In genomic region chr8:122058951-122059350, GRCm38 (mm10) we compare ENCODE assay signal across 14 mouse cellular contexts.
DNase-seq lines count a peak whose midpoint lies in the region; ATAC-seq and TF ChIP-seq lines count a peak whose summit lies in the region.
"Had no signal": no experiment of that assay in that cellular context is flagged by ENCODE, and none has a peak within 500 bp of the region (broad histone marks: within the 10 kb centered on the region; RNA-seq: fewer than 3 reads in every experiment).

No protein-coding gene starts in this region.

- peak; percentile 36; the same call in 1 of the 2 replicates for ATAC-seq in forebrain, postnatal 0 days
- no peak for ATAC-seq in forebrain, embryonic 16.5 days
- ATAC-seq in megakaryocyte, adult 5-6 weeks (ENCODE audit: poor library complexity, severe bottlenecking), result no peak
- ATAC-seq: intestine, embryonic 16.5 days; liver, embryonic 12.5 days had no signal

- TF ChIP-seq CTCF in forebrain, postnatal 0 days (IDR thresholded peaks at IDR 0.05; ENCODE audit: low read depth), result no peak
- no peak for TF ChIP-seq CTCF in left cerebral cortex, adult 2 months (IDR thresholded peaks at IDR 0.05)

- peak; percentile 13 for DNase-seq in forebrain, postnatal 0 days
- DNase-seq in left cerebral cortex, adult 2 months (ENCODE audit: extremely low spot score in 1 of 2, low spot score in 2 of 2), result peak; percentile 43 to 47
- no peak for DNase-seq in B cell, adult 2 months
- no peak for DNase-seq in heart, postnatal 36 days
- DNase-seq in embryonic facial prominence, embryonic 10.5 days (ENCODE audit: low spot score), result no peak
- DNase-seq: adrenal gland, postnatal 10 days; kidney, postnatal 36 days had no signal

- H3K27ac ChIP-seq in forebrain, postnatal 0 days (ENCODE audit: low read depth, low read length), result no peak overlapping the region
- no peak overlapping the region for H3K27ac ChIP-seq in forebrain, embryonic 16.5 days (ENCODE audit: low read length)
- H3K27ac ChIP-seq in left cerebral cortex, adult 2 months, result no peak overlapping the region
- H3K27ac ChIP-seq in embryonic facial prominence, embryonic 10.5 days (replicated peaks), result no peak overlapping the region
- H3K27ac ChIP-seq: embryonic facial prominence, embryonic 15.5 days; hindbrain, embryonic 10.5 days; liver, embryonic 12.5 days had no signal

- H3K36me3 ChIP-seq in forebrain, postnatal 0 days (ENCODE audit: insufficient read depth), result no peaks in the 10 kb centered on the region
- no peaks in the 10 kb centered on the region for H3K36me3 ChIP-seq in forebrain, embryonic 16.5 days (ENCODE audit: control insufficient read depth, insufficient read depth)
- peaks cover 8% of the 10 kb centered on the region for H3K36me3 ChIP-seq in megakaryocyte, embryonic 14.5 days (replicated peaks; ENCODE audit: low read length)
- H3K36me3 ChIP-seq in embryonic facial prominence, embryonic 10.5 days (replicated peaks), result no peaks in the 10 kb centered on the region
- H3K36me3 ChIP-seq: embryonic facial prominence, embryonic 15.5 days; hindbrain, embryonic 10.5 days; liver, embryonic 12.5 days had no signal

- H3K9me3 ChIP-seq in forebrain, postnatal 0 days (ENCODE audit: low read length), result no peaks in the 10 kb centered on the region
- H3K9me3 ChIP-seq in forebrain, embryonic 16.5 days (ENCODE audit: control insufficient read depth, low read length), result no peaks in the 10 kb centered on the region
- H3K9me3 ChIP-seq in megakaryocyte, embryonic 14.5 days, result peaks cover 12% of the 10 kb centered on the region
- H3K9me3 ChIP-seq in embryonic facial prominence, embryonic 10.5 days, result no peaks in the 10 kb centered on the region
- H3K9me3 ChIP-seq: embryonic facial prominence, embryonic 15.5 days; hindbrain, embryonic 10.5 days; liver, embryonic 12.5 days had no signal

- no peaks in the 10 kb centered on the region for H3K4me1 ChIP-seq in forebrain, postnatal 0 days (ENCODE audit: insufficient read depth)
- peaks cover 5% of the 10 kb centered on the region; the same call in 1 of the 2 replicates for H3K4me1 ChIP-seq in forebrain, embryonic 16.5 days (replicated peaks; ENCODE audit: control insufficient read depth, insufficient read depth, low read length)
- H3K4me1 ChIP-seq in megakaryocyte, embryonic 14.5 days, result peaks cover 34% of the 10 kb centered on the region
- peaks cover 61% of the 10 kb centered on the region for H3K4me1 ChIP-seq in embryonic facial prominence, embryonic 10.5 days

- WGBS in forebrain, postnatal 0 days, result 62% methylated on average over 8 of the region's 8 CpGs
- WGBS in forebrain, embryonic 16.5 days, result 67% methylated on average over 8 of the region's 8 CpGs
- 82% methylated on average over 8 of the region's 8 CpGs for WGBS in embryonic facial prominence, embryonic 10.5 days

- H3K27me3 ChIP-seq in forebrain, postnatal 0 days (ENCODE audit: insufficient read depth, low read length), result no peaks in the 10 kb centered on the region
- H3K27me3 ChIP-seq in forebrain, embryonic 16.5 days (replicated peaks; ENCODE audit: control insufficient read depth, insufficient read depth, low read length), result no peaks in the 10 kb centered on the region
- peaks cover 51% of the 10 kb centered on the region for H3K27me3 ChIP-seq in megakaryocyte, embryonic 14.5 days (replicated peaks)
- peaks cover 11% of the 10 kb centered on the region for H3K27me3 ChIP-seq in embryonic facial prominence, embryonic 10.5 days (replicated peaks; ENCODE audit: low read depth, poor library complexity, severe bottlenecking)
- H3K27me3 ChIP-seq: embryonic facial prominence, embryonic 15.5 days had no signal

- intact Hi-C loops in left cerebral cortex, adult 2 months (cut with DNase I), result no loop called here
- intact Hi-C loops in heart, postnatal 36 days (cut with DNase I), result no loop called here

- no peak overlapping the region for H3K4me2 ChIP-seq in forebrain, postnatal 0 days (ENCODE audit: low read depth)
- H3K4me2 ChIP-seq in forebrain, embryonic 16.5 days (ENCODE audit: low read length), result no peak overlapping the region
- H3K4me2 ChIP-seq: embryonic facial prominence, embryonic 15.5 days; liver, embryonic 12.5 days had no signal

- no peak overlapping the region for H3K4me3 ChIP-seq in forebrain, postnatal 0 days (ENCODE audit: low read depth, low read length)
- no peak overlapping the region for H3K4me3 ChIP-seq in forebrain, embryonic 16.5 days (replicated peaks; ENCODE audit: low read length)
- H3K4me3 ChIP-seq in megakaryocyte, embryonic 14.5 days (replicated peaks), result peak overlapping the region; percentile 19
- no peak overlapping the region for H3K4me3 ChIP-seq in left cerebral cortex, adult 2 months
- H3K4me3 ChIP-seq in embryonic facial prominence, embryonic 10.5 days, result no peak overlapping the region
- H3K4me3 ChIP-seq: embryonic facial prominence, embryonic 15.5 days; hindbrain, embryonic 10.5 days; liver, embryonic 12.5 days had no signal

- no peak overlapping the region for H3K9ac ChIP-seq in forebrain, postnatal 0 days
- no peak overlapping the region for H3K9ac ChIP-seq in forebrain, embryonic 16.5 days (replicated peaks; ENCODE audit: low read depth, low read length)
- H3K9ac ChIP-seq: embryonic facial prominence, embryonic 15.5 days; liver, embryonic 12.5 days had no signal

Comparison
In these comparisons a context has a peak if more than half of its experiments do, and no peak if none do; other contexts are left out.
1. DNase-seq: peak in forebrain, postnatal 0 days (single experiment) and left cerebral cortex, adult 2 months (2 of 2); none in B cell, adult 2 months (0 of 2), heart, postnatal 36 days (0 of 2) and embryonic facial prominence, embryonic 10.5 days (single experiment).